Mouse (Mus musculus) WW6 (cell line): ENCODE results near the gene E130218I03Rik.
"Not testable (repeated sequence)": the region's sequence is repeated elsewhere in the genome, so short reads cannot be mapped to it uniquely, and the experiment has no call there.

Source experiments
- DNase-seq: peaks from one replicate; pipeline ENCODE4 v3.0.0-alpha.2; 2013; ENCODE audit warnings: low read depth, low spot score

The E130218I03Rik gene

DNA sequence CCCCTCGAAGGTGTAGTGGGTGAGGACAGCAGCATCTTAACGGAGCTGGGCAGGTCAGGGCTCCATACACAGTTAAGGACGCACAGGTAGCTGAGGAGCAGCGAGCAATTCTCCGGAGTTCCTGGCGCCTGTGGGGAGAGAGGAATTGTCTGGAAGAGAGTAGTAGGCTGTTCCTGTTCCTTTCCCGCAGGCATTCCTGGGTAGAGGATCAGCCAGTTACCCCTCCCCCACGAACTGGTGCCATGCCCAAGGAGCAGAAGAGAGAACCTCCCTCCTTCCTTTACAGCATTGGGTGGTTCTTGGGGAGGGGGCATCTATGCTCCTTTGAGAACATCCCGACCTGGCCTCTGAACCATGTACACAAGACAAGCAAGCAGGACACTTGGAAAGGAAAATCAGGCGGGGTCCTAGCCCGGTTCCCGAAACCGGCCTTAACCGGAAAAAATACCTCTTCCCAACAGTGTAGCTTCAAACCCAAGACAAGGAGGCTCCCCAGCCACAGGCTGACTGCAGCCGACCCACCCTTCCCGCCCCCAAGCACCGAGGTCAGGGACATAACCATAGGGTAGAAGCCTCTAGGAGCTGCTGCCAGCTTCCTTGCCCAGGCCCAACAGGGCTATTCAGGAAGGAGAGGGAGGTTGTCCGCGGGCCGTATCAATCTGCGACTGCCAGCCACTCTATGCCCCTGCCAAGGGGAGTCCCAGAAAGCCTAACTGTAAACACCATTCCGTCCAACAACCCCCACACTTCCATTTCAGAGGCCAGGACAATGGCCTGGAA lies 8.9 kb downstream of the E130218I03Rik start:
- no peak for DNase-seq

DNA sequence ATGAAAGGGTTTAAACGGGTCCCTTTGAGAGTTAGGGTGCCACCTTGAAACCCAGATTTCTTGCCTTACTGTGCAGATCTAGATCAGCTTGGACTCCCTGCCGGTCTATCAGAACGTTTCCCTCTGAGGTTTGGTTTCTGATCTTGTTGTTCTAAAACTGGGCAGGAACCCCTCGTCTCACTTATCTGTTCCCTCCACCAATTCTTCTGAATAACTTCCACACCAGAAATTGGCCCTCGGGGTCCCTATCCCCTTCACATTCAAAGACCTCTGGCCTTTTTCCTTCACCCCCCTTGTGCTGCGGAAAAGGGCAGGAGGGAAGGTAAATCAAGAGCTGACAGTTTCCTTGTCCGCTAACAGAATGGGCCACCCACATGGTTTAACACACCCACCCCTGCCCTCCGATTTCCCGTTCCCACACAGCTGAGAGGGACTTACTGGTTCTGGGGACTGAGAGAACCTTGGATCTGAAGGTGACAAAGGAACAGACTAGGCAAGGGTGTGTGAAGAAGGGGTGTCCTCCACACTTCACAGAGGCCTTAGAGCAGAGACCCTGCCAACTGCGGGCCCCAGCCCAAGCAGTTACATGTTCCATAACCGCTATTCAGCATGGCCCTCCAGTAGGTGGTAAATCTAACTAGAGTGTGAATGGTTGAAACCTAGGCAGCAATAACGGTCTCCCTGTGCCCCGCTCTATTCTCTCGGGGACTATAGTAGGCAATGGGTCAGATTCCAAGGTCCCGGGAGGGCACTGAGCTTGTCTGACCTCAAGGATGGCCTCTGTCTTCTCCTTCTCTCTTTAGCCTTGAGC lies 9.7 kb downstream of the E130218I03Rik start:
- no peak for DNase-seq

DNA sequence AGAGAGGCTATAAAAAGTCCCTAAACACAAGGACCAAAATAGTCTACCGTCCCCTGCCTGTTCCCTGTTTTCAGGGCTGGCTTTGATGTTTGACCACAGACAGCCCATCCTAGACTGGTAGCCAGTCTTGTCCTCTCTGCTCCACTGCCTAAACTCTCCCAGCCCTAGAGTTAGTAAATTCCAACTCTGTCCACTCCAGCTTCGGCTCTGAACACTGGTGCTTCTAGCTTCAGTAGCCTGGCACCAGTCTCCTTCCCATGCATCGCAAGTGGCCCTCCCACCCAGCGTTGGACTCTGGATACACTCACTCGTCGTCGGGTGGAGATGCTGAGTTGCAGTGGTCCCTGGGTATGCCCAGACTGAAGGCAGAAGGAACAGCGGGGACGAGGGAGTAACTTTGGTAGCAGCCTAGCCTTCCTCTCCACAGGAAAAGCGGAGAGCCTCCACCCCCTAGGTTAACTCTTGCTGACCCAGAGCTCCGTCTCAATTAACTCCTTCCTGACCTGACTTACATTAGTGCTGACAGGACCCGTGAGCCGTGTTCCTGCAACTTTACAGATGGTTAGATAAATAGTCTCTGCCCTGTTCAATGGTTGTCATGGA lies 10.4 kb downstream of the E130218I03Rik start, which contains the start of gene Grrp1:
Gene Grrp1, minus strand, starts transcription at position 385 of the 603 bp plus-strand sequence.
- no peak for DNase-seq

DNA sequence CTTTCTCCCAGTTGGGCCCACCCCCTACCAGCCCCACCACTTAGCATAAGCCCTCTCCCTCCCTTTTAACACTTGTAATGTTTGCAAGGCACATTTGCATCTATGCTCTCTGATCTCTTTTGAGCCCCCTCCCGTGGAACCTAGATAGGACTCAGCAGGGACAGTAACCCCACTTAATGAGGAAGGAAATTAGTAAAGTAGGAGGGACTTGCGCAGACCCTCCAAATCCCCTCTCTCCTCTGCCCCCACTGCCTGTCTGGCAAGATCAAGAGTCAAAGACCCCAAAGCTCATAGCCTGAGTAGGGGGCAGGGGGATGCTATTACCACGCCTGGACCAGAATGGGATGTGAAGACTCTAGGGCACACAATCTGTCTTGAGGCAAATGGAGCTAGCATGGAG lies 11.4 kb downstream of the E130218I03Rik start:
- no peak for DNase-seq

DNA sequence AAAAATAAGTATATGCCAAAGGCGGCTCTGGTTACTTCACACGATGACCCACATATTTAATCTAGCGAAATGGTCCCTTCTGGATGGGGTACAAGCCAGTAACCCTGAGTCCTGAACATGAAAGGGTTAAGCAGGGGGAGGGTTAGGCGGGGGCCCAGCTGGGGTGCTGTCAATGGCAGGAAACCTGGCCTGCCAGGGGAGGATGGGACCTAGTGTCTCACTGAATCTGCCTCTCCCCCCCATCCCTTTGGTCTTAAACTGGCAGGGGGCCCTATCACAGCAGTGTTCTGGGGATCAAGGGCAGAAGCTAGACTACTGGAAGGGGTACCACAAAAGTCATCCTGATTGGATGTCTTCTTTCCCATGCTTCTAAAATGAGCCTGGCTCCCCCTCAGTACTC lies 12.4 kb downstream of the E130218I03Rik start:
- DNase-seq = no peak

DNA sequence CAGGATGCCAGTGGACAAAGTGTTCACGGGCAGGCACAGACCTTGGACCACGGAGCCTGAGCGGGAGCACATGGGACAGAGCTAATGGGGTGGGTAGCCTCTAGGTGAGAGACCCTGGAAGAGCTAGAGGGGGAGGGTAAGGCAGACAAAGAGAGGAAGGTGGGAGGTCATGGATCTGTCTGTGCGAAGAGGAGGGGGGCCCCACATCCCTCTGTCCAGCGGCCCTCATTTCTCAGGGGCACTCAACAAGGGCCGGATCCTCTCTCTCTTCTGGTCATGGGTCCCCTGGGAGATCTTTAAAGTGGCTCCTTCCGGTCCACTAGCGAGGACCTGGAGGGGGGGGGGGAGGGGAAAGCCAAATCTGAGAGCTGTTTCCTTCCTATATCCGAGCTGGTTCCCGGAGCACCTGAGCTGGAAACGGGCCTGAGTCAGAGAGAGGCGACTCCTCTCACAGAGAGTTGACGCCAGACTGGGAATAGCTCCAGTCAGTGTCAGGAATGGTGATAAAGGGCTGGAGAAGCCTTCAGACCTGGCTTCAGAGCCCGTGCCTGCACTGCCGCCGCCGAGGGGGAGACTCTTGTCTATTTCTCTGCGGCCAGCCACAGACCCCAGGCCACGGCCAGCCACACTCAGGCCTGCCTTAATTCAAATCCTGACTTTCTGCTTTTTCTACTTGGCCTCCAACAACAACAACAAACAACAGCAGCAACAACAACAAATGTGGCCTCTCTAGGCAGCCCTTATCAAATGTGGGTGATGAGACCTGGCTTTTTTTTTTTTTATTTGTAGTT lies 13.1 kb downstream of the E130218I03Rik start:
- no peak for DNase-seq

DNA sequence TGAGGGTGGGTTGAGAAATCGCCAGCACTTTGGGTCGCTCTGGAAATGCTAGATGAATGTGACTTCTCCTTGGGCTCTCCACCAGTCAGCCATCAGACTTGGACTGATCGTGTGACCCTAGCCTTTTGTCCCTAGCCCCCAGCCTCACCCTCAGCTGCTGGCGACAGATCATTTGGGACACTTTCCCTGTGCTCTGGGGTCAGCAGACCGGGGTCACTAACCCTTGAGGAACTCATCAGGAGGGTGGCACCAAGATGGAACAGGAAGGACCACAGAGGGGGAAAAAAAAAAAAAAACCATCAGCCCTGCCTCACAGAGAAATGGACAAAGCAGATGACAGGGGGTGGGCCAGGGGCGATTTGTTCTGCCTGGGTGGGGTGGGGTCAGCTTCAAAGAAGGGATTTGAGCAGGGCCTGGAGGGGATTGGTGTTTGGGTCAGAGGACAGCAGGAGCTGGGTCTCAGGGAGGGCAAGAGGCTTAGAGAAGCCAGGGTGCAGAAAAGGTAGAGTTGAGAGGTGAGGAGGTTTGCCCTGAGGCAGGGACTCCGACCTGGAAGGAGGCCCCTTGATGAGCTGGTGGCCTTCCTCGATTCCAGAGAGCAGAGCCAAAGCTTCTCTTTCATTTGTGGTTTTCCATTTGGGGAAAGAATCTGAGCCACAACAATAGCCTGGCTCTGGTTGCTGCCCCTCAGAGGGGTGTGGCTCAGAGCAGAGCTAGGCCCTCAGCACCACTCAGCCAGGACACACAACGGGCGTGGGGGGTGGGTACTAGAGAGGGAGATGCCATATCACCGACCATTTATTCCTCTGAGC lies 13.9 kb downstream of the E130218I03Rik start:
- no peak for DNase-seq

DNA sequence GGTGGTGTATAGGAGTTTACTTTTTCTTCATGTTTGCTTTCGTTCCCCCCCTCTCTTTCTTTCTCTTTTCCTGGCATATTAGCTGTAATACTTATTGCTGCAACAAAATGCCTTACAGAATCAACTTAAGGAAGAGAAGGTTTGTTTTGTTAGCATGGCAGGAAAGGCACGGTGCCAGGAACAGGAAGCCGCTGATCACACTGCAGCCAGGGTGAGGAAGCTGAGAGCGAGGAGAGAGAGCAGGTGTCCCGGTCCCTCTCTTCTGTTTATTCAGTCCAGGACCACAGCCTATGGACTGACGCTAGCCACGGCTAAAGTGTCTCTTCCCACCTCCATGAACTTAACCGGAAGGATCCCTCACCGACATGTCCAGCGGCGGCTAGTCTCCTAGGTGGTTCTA lies 14.9 kb downstream of the E130218I03Rik start:
- no peak for DNase-seq

DNA sequence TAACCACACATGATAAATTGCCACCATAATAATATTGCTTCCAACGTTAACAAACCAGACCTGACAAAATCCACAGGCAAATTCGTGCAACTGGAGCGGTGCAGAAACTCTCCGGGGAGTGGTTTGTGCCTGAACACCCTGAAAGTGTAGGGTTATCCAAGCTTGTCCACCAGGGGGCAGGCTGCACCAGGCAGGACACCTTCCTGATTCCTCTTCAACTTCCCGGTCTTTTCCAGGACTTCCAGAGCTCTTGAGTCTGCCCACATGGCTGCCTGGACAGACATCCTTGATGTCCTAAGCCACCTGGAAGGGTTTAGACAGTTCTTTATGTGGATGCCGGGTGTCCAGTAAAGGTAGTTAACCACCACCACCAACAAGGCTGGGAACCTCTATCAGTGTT lies 19.7 kb downstream of the E130218I03Rik start:
- DNase-seq = no peak

DNA sequence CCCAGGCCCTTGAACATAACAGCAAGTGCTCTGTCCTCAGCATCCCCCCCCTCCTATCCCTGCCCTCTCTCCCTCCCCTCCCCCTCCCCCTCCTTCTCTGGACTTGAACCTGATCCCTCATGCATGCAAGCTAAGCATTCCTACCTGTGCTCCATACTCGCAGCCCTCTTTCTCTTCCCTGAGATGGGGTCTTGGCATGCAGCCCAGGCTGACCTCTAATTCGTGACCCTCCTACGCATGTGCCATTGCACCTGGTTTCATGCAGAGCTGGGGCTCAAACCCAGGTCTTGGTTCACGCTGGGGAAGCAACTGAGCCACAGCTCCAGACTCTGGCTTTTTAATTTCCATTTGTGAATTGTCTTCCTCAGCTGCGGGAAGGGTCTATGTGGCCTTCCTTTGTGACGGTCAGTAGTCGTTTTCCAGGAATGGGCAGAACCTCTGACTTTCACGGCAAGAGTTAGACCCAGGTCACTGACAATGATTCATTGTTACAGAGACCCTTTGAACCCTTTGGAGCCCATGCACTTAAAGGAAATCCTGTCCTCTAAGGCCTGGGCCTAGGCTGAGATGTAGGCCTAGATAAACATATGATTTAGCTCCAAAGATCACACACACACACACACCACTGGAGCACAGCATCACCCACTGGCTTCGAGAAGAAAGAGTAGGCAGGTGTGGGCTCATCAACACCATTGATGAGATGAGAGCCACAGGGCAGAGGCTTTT lies 22.6 kb downstream of the E130218I03Rik start:
- no peak for DNase-seq

DNA sequence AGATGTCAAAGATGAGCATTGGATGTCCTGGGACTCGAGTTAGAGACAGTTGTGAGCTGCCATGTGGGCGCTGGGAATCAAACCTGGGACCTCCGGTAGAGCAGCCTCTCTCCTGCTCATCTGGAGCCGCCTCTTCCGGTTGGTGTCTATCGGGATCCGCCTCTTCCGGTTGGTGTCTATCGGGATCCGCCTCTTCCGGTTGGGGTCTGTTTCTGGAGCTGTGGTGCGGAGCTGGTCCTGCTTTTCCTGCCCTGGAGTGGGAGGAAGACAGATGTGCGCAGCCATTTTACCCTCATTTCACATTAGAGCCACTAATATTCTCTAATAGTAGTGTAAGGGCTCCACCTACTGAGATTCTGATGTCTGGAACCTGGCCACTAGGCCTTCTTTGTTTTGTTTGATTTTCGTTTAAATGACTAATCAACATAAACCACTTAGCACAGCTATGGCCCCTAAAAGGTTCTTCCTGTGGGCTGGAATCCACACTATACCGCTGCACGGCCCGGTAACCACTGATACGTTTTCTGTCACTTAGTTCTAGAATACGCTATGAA lies 24.7 kb downstream of the E130218I03Rik start:
- no peak for DNase-seq

DNA sequence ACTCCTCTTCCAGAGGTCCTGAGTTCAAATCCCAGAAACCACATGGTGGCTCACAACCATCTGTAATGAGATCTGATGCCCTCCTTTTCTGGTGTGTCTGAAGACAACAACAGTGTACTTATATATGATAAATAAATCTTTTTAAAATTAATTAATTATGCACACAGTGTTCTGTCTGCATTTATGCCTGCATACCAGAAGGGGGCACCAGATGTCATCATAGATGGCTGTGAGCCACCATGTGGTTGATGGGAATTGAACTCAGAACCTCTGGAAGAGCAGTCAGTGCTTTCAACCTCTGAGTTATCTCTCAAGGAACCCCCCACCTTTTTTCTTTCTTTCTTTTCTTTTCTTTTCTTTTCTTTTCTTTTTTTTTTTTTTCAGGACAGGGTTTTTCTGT lies 26.2 kb downstream of the E130218I03Rik start:
- DNase-seq = not testable (repeated sequence)

DNA sequence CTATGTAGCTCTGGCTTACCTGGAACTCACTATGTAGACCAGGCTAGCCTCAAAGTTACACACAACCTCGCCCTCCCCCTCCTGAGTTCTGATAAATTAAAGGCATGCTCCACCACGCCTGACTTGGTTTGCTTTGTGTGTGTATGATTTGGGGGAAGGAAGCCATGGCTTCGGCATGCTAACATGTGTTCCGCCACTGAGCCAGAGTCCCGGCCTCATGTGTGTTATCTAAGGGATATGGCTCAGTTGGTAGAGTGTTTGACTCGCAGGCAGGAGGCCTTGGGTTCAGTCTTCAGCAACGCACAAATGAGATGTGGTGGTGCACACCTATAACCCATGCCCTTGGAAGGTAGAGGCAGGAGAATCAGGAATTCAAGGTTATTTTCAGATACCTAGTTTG lies 28.5 kb downstream of the E130218I03Rik start:
- no peak for DNase-seq

DNA sequence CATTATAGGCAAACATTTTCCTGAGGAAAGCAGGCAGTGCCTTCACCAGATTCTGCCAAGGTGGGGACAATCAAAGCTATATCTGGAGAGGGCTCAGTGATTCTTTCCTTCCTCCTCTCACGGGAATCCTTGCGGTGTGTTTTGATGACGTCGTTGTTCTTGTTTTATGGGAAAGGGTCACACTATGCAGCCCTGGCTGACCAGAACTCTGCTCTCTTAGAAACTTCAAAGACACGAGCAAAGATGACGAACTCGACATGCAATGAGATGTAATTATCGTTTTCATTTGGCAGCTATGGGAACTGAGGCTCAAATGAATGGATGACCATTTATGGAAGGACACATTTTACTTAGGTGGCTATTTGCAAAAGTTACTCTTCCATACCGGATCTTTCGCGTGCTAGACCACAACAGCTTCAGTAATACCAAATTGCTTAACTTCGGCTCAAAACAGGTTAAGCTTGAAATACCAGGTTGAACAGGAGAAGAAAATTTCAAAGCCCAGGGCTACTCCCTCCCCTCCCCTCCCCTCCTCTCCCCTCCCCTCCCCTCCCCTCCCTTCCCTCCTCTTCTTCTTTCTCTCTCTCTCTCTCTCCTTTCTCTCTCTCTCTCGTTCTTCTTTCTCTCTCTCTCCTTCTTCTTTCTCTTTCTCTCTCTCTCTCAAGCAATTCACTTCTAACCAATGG lies 29.4 kb downstream of the E130218I03Rik start:
- DNase-seq = no peak

DNA sequence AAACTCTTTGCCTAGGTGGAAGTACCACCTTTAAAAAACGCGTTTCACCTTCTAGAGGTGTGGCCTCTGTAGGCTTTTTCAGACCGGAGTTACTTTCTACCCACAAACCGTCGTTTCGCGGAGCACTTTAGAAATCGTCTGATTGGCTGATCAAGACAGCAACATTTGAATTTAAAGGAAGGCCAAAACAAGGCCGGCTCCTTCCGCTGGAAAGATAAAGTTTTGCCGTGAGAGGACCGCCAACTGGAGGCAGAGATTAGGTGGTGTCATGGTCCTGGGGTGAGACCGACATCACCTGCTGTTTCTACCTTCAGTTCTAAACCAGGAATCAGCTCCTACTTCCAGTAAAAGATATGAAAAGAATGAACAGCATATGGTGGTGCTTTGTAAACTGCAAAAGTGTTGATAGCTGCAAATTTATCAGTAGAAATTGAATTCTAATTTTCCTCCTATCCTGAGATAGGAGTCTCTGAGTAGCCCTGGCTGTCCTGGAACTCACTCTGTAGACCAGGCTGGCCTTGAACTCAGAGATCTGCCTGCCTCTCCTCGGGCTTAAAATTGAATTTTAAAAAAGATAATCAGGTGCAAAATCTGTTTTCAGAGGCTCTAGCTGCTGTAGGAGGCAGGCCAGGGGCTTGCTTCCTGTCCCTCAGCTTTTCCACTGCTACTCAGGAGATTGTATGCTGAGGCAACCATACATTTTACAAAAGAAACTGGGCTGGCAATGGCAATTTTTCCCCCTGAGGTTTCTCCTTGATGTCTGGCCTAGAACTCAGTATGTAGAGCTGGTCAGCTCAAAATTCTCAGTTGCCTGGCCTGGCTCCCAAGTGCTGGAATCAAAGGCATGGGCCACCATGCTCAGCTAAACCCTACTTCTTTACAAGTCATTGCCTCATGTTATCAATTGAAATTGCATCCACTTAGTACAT lies 30.2 kb downstream of the E130218I03Rik start:
- DNase-seq = no peak

DNA sequence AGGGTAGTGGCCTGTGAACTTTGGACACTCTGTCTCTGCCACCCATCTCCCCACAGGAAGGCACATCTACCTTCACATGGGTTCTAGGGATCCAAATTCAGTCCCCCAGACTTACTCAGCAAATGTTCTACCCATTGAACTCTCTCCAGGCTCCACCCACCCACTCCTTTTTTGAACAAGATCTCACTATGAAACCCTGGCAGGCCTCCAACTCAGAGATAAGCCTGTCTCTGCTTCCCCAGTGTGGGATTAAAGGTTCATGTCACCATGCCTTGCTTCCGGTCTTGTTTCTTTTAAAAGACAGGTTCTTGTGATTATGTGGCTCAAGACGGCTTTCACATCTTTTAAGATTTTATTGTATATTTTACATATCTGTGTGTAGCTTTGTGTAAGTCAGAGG lies 41.5 kb downstream of the E130218I03Rik start:
- no peak for DNase-seq

DNA sequence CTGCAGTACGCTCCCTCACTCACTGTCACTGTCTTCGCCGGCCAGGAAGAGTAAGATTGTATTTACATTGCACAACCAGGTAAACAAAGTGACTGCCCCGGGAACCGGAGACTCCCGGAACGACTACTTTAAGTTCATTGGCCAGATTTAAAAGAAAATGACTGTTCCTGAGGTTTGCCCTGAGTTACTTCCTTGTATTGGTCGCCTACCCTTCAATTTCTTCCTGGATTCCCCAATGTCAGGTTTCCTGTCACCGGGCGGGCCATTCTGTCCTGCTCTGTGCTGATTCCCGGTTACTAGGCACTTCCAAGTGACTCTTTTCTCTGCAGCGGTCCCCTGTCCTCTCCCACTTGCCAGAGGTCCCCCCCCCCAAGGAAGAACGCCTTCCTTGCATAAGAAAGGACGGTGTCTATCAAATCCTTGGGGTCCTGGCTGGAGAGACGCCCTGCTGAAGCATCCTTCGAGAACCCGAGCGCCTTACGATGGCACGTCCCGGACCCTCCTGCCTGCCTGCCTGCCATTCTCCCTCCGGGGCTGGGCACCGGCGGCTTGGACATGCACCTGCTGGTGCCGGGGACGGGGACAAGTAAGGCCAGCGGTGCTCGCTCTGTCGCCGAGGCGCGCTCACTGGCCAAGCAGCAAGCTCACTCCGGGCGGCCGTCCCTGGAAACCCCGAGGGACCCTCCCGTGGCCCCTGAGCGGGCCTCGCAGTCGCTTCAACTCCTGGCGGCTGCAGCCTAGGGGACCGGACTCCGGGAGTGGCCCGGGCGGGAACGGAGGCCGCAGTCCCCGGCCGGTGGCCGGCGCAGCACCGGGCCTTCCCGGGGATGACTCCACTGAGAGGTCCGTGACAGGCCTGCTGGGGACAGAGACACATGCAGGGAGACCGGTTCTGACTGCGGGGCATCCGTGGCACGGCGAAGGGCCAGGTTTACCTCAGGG lies 43.0 kb downstream of the E130218I03Rik start:
- DNase-seq = no peak
